Mouse (Mus musculus) testis, adult 2 months (tissue): ENCODE data around the gene Prex1. TPM values are rescaled to one million over a fixed set of nuclear protein-coding genes. Genes with fewer than 3 reads are reported as not detected.

Source experiments
- H3K27ac ChIP-seq: fragments of 200-500 bp; 2 replicates; pipeline ENCODE4 v1.5.1; 2012; ENCODE audit warnings: low read depth, low read length; ENCODE audit not compliant: control insufficient read depth, insufficient read depth
- H3K27me3 ChIP-seq: fragments of 200-500 bp; 2 replicates; pipeline ENCODE4 v1.6.1; 2012; ENCODE audit warnings: mild to moderate bottlenecking, low read length, moderate library complexity; ENCODE audit not compliant: control insufficient read depth, insufficient read depth
- H3K36me3 ChIP-seq: fragments of 200-500 bp; 2 replicates; pipeline ENCODE4 v1.6.1; 2012; ENCODE audit warnings: mild to moderate bottlenecking, low read length; ENCODE audit not compliant: control insufficient read depth, insufficient read depth
- H3K4me1 ChIP-seq: fragments of 200-500 bp; 2 replicates; pipeline ENCODE4 v1.6.1; 2012; ENCODE audit warnings: low read length; ENCODE audit not compliant: control insufficient read depth, insufficient read depth
- H3K4me3 ChIP-seq: fragments of 200-500 bp; 2 replicates; pipeline ENCODE4 v1.5.1; 2012; ENCODE audit warnings: low read depth, mild to moderate bottlenecking, low read length, moderate library complexity, mixed read lengths; ENCODE audit not compliant: control insufficient read depth
- CTCF ChIP-seq: fragments of 200-500 bp; IDR thresholded peaks from 2 replicates; pipeline ENCODE4 v1.5.1; 2012; ENCODE audit warnings: low read depth, mild to moderate bottlenecking, inconsistent platforms, low read length, moderate library complexity; ENCODE audit not compliant: control insufficient read depth, insufficient read depth, insufficient replicate concordance
- POLR2A ChIP-seq: fragments of 200-500 bp; IDR thresholded peaks from 2 replicates; pipeline ENCODE4 v1.6.1; 2012; ENCODE audit warnings: low read depth, mild to moderate bottlenecking, inconsistent platforms, low read length, moderate library complexity; ENCODE audit not compliant: control insufficient read depth
- polyA plus RNA-seq: library from polyadenylated mRNA; depleted of rRNA; stranded (reverse); fragments of >200 nt; gene quantifications from 2 replicates; pipeline ENCODE4 v1.2.3, GENCODE M21; 2012

Prex1 gene
- polyA plus RNA-seq, 1 experiment: 13.6 TPM

DNA sequence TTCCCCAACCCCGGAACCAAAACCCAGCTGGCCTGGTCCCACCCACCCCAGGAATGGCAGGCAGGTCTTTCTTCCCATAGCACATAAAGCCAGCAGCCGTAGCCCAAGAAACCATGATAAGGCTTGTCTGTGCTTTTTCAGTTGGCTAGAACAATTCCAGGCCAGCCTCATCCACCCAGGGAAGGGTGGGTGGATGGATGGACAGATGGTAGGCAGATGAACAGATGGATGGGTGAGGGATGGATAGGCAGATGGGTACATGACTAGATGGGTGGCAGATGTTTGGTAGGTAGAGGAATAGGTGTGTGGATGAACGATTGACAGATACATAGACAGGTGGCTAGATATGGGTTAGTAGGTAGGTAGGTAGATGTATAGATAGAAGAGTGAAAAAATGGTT, 110.7 kb downstream of the Prex1 start:
- H3K4me3 ChIP-seq: no peak overlapping the region
- no peaks in the 10 kb centered on the region for H3K4me1 ChIP-seq
- no peaks in the 10 kb centered on the region for H3K27me3 ChIP-seq
- H3K36me3 ChIP-seq: no peaks in the 10 kb centered on the region
- TF ChIP-seq CTCF (no peak), POLR2A (no peak)
- no peak overlapping the region for H3K27ac ChIP-seq

DNA sequence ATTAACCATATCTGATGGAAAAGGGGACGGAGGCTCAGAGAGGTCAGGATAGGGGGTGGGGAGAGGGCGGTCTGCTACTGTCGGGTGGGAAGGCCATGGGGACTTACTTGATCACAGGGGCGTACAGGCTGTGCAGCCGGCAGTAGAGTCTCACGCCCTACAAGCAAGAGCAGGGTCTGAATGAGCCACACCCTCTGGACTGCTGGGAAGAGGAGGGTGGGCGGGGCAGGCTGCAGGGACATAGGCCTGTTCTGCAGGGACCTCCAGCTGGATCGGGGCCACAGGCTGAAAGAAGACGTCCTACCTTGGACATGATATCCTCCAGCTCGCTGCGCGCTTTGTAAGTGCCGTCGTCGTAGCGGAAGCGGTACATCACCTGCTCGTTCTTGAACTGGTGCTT, 112.2 kb downstream of the Prex1 start:
- H3K27ac ChIP-seq: no peak overlapping the region
- TF ChIP-seq POLR2A: no peak
- TF ChIP-seq CTCF: no peak
- no peaks in the 10 kb centered on the region for H3K36me3 ChIP-seq
- no peaks in the 10 kb centered on the region for H3K4me1 ChIP-seq
- H3K27me3 ChIP-seq: no peaks in the 10 kb centered on the region
- H3K4me3 ChIP-seq: no peak overlapping the region

GRCm38 (mm10) chr2:166598453-166599155, 115.0 kb downstream of the Prex1 start:
- Histone ChIP-seq H3K27me3 (no peaks in the 10 kb centered on the region), H3K36me3 (no peaks in the 10 kb centered on the region), H3K4me3 (no peak overlapping the region), H3K27ac (no peak overlapping the region), H3K4me1 (no peaks in the 10 kb centered on the region)
- TF ChIP-seq POLR2A (no peak), CTCF (no peak)

GRCm38 (mm10) chr2:166597763-166598162, 115.9 kb downstream of the Prex1 start:
- Histone ChIP-seq H3K27ac (no peak overlapping the region), H3K27me3 (no peaks in the 10 kb centered on the region), H3K4me1 (no peaks in the 10 kb centered on the region), H3K36me3 (no peaks in the 10 kb centered on the region), H3K4me3 (no peak overlapping the region)
- no peak for TF ChIP-seq POLR2A
- no peak for TF ChIP-seq CTCF

- Histone ChIP-seq H3K27ac (no peak overlapping the region), H3K36me3 (no peaks in the 10 kb centered on the region), H3K27me3 (no peaks in the 10 kb centered on the region), H3K4me3 (no peak overlapping the region), H3K4me1 (no peaks in the 10 kb centered on the region)
- no peak for TF ChIP-seq POLR2A
- TF ChIP-seq CTCF: peak; percentile 96
These were observed 121.4 kb downstream of the Prex1 start for GRCm38 (mm10) chr2:166592034-166592912.

- Histone ChIP-seq H3K27me3 (no peaks in the 10 kb centered on the region), H3K27ac (no peak overlapping the region), H3K4me1 (no peaks in the 10 kb centered on the region), H3K36me3 (no peaks in the 10 kb centered on the region), H3K4me3 (no peak overlapping the region)
- TF ChIP-seq POLR2A (no peak), CTCF (no peak)
These were observed 129.1 kb downstream of the Prex1 start for GRCm38 (mm10) chr2:166584491-166584890.

GRCm38 (mm10) chr2:166583292-166583691, 130.3 kb downstream of the Prex1 start:
- Histone ChIP-seq H3K4me3 (no peak overlapping the region), H3K36me3 (no peaks in the 10 kb centered on the region), H3K4me1 (no peaks in the 10 kb centered on the region), H3K27me3 (no peaks in the 10 kb centered on the region), H3K27ac (no peak overlapping the region)
- TF ChIP-seq CTCF (peak; percentile 62; the same call in 1 of the 2 replicates), POLR2A (no peak)
